Mouse (Mus musculus) adrenal gland, postnatal 36 days (tissue): Measurements from ENCODE around the gene Diaph3. TPM values are rescaled to one million over a fixed set of nuclear protein-coding genes. Genes with fewer than 3 reads are reported as not detected.

Experiments
- DNase-seq, 2 experiments: peaks; one replicate each; pipeline ENCODE4 v3.0.0; 2021; ENCODE audit warnings: mixed read lengths in 1 of 2
- total RNA-seq, 2 experiments: library from RNA; stranded (reverse); gene quantifications; 2 replicates each; pipeline ENCODE4 v1.2.3; 2021

Diaph3 gene
- total RNA-seq, 2 experiments from 2014 or later, result 2.4 to 5.0 TPM

DNA sequence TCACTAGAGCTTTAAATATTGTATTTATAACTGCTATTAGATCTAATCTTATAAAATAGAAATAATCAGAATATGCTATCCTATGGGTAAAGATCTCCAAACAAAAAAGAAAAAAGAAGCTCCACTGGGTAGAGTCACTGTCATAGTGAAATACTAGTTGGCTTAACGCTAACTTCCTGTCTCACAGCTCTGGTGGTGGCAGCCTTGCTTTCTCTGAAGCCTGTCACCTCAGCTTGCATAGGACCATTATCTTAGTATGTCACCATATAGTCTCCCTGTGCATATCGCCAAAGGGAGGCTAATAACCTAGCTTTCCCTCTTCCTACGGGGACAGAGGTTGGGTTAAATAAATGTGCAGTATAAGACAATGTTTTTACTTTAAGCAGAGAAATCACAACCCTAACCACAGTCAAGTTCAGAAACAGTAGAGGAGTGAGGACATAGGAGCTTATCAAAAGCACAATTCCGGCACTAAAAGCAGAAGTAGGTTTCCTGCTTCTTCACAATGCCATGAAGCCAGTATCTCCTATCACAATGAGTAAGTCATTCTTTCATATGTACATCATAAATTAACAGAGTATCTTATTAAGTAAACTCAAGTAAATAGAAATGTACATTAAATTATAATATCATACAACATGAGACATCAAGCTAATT is 293.8 kb downstream of the Diaph3 start:
- no peak for DNase-seq

DNA sequence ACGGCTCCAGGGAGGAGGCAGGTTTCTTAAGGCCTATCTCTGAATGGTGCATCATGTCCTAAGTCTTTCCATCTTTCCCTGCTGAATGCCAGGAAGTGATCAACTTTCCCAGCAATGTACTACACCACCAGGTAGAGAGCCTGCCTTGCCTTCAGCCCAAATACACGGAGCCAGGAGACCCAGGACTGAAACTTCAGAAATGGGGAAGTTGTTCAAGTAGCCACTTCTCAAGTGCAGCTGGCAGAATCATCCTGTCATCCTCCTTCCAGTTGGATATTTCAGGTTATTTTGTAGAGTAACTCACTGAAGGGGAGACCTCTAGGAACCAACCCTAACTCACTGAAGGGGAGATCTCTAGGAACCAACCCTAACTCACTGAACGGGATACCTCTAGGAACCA is 297.0 kb downstream of the Diaph3 start:
- DNase-seq, result no peak

DNA sequence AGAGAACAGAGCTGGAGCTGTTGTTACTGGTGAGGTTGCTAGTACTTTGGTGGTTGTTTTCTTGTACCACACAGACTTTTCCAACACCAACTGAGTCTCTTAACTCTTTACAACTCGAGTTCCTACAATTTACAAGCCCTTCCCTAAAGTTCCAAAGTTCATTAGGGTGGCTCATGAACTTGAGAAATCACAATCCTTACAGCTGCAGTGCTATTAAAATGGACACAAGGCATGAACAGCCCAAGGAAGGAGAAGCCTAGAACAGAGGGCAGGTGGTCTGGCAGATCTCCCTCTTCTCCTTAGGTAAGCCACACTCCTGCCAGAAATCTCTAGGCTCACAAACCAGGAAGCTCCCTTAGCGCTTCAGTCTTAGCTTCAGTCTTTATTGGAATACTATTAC is 303.4 kb downstream of the Diaph3 start:
- DNase-seq, result no peak

DNA sequence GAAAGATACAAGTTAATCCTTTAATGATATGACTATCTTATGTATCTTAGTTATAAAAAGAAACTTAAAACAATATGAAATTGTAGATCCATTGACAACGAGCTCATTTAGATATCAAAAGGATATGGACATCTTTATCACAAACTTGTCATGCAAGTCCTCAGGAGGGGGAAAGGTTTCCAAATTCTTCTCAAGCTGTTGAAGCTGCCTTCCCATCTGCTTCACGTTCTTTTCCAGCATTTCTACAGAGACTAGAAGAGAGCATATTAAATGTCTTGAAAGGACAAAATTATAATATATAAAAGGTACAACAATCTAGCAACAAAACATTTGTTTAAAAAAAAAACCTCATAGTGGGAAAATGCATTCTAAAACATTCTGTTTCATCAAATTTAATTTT is 306.2 kb downstream of the Diaph3 start:
- DNase-seq, result no peak

DNA sequence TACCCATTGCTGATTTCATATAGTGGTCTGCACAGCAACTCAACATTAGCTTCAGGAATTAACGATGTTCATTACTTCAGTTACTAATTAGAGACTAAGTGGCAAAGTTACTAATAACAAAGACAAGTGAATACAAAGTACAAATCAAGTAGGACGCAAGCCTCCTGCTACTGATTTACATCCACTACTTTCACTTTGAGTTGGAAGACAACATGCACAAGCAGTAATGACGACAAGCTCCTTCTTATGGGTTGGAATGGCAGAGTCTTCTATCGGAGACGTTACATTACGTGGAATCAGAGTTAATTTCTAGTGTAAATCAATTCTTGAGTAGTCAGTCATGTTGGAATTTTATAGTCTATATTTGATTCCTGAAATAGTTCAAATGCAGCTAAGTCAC is 306.8 kb downstream of the Diaph3 start:
- DNase-seq, result no peak

DNA sequence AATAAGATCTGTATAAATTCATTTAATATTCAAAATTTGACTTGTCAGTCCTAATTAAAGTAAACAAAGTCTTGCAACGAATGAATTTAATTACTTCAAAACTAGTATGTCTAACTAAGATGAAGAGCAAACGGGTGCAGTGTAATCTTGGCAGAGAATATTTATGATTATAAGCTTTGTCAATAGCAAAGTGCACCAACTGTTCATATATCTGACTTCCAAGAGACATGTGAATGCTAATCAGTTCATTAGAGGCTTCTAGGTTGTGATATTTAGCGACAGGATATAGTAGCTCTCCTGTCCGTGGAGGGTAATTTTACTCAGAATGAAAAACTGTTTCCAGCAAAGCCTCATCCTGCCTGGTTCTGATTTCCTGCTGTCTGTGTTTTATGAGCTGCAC is 308.0 kb downstream of the Diaph3 start:
- DNase-seq, result no peak

DNA sequence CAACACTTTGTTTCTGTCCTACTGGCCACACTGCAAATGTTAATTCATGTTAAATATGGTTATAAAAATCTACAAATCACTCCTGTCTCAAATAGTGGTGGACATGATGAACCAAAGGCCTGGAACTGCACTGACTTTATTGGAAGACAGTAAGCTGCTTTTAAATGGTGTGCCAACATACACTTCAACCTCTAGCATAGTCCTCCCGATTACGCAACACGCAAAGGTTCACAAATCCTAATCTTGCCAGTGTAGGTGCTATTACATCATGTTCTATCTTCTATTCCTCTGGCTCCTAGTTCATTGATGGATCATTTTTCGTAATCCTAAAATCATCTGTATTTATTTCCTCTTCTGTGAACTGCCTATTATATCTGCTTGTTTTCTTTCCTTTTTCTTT is 324.8 kb downstream of the Diaph3 start:
- no peak for DNase-seq

DNA sequence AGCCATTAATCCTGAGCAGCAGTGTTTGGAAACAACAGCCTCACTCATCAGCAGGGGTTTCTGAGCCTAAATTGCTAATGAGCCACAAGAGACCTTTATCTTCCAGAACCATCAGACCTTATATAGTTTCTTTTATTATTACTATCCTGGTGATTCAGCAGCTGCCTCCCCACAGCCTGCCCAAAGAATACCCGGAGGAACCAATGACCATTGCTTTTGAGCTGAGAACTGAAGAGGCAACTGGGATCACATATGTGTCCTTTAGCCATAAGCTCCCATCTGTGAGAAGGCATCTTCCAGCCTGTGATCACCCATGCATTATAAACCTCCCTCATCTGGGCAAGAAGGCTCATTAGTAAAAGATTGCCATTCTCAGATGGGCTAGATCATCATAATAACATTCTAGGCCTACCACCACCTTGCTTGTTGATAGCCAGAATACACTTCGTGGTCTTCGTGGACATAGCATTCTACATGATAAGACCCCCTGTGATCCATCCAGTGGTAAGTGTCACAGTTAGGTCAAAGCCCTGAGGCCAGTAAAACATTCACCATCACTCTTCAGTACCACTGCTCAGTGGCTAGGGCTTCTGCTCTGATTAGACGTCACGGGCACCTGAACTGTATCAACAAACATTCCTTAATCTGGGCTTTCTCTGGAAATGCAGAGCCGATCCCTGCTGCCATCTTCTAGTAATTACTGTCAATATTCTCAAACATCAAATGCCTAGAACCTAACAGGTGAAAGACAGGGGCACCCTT is 352.0 kb downstream of the Diaph3 start:
- DNase-seq, result no peak

DNA sequence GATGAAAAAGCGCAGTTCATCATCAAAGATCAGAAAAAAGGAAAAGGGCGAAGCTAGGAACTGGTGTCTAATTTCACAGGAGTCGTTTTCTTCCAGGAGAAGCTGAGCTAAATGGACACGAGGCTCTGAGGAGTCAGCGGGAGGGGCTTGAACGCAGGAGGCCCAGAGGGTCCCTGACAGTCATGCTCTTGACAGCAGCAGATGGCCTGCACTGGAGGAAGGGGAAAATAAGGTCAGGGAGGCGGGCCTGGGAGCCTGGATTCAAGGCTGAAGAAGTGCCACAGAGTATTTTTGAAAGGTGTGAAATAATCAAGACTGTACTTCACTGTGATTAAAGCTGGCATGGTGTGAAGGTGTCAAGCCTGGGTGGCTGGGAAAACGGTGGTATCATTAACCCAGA is 354.2 kb downstream of the Diaph3 start:
- no peak for DNase-seq

DNA sequence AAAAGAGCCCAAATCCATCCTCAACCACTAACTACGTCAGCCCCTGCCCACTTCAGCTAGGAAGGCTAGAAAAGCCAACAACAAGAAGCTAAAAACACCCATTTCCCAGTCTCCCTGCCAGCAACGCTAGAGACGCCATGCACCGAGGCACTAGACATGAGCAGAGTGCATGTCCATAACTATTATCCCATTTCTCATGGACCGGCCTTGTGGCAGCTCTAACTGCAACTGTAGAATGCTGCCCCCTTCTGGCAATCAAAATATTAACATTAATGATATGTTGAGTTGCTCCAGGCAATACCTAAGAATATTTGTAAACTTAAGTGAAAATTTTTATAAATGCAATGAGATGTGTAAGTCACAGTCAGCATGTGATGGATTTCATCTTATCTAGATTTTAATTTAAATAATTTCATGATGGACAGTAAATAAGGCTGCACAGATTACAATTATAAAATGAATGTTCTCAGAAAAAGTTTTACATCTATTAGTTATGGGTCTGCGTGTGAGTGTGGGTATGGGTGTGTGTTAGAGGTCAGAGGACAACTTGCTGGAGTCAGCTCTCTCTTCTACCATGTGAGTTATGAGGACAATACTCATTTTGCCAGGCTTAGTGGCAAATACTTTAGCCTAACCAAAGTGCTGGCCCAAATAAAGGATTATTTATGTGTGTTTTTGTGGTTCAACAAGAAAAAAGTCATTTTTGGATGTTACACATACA is 359.3 kb downstream of the Diaph3 start:
- DNase-seq, result peak; percentile 28 to 63

DNA sequence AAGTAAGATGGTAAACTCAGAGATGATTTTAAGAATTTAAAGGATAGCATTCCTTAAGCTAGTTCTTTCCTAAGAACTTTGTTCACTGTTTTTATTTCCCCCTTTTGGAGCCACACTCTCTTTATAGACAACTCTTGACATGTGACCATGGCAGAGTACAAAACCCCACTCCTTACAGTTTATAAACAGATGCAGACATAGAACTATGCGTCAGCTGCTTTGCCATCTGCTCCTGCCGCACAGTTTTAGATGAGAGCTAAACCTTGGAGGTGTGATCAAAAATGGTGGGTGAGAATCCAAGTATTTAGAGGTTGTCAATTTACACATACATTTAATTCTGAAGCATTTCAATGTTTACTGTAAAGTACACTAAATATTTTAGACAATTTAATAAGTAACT is 367.7 kb downstream of the Diaph3 start:
- DNase-seq, result no peak

DNA sequence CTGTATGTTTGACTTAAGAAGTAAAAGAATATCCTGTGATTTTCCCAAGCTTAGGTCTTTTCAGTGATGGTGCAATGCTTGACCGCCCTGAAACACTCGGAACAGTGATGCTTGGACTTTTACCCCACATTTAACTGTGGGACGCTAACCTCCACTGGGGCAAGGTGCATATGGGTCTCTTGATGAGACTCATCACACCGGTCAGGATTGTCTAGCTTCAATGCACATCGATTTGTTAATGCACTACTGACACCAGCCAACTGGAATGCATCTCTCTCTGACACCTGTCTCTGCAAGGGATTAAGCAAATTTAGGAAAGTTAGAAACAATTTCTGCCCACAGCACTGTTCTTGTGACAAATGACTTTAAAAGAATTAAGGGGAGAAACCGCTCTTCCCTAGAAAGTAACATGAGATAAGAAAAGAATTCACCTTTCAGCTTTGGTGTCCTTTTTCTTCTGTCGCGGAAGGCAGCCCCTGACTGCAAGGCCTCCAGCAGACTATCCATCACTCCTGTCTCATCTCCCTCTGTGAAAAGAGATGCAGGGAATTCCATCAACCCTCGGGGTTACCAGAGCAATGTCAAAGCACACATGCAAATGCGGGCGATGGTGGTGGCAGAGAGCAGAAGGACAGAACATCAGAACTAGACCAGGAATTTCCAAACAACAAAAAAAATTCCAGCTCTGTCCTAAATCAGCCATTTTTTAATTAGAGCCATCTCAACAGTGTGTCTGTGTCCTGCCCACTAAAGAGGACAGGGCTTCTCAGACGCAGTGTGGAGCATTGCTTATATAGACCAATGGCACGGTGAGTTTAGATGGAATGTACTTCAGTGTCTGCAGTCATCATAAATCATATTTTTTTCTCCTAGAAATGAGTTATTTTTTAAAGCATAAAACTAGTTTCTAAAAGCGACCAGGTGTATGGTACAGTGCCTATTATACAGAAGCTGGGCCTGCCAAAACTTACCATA is 368.6 kb downstream of the Diaph3 start:
- DNase-seq, result peak in 1 of 2 experiments; percentile 4

DNA sequence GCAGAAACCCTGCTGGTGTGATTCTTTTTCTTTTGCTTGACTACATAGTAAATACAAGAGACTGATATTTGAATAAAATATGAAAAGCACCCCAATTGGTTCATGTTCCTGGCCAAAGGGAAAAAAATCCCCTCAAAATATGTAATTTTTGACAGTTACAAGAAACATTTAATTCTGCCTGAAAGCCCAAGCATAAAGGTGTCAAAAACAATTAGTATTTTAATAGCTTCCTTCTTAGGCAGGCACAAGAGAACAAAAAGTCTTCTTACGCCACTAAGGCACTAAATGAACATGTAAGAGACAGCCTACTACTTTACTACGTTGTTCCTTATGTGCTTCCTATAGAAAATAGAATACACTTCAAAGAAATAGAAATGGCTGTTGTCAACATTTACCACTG is 376.7 kb downstream of the Diaph3 start:
- DNase-seq, result no peak

DNA sequence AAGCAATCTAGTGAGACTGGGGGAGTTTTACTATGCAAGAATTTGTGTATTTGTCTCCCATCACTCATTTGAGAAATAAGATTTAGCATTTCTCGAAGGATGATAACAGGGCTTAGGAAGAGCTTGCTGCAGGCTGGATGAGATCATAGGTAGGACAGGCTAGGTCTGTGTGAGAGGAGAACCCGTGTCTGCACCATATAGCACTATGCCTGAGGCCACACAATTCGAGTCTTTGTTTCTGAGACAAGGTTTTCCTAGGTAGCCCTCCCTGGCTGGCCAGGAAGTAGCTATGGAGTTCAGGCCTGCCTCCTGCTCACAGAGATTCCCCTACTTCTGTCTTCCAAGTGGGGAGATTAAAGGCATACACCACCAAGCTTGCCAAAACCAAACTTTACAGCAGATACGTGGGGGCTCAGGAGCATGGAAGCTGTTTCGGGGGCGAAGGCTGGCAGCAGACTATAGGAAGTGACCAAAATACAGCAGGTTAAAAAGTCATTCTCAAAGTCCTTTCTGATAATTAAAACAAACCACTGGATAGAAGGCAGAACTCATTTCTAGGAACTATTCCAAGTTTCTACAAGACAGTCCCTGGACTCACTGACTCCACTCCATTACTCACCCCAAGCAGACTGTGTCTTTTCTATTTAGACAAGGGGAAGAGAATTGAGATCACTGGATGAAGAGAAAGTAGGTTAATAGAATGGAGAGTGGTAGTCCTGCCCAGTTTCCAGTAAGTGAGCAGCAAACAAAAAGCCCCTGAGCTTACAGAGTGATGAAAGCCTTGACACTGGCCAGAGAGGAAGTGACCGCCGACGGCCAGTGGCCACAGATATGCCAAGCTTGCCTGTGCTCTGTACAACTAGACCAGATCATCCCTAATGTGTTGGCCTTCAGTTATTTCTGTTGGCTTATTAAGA is 383.2 kb downstream of the Diaph3 start:
- DNase-seq, result no peak

DNA sequence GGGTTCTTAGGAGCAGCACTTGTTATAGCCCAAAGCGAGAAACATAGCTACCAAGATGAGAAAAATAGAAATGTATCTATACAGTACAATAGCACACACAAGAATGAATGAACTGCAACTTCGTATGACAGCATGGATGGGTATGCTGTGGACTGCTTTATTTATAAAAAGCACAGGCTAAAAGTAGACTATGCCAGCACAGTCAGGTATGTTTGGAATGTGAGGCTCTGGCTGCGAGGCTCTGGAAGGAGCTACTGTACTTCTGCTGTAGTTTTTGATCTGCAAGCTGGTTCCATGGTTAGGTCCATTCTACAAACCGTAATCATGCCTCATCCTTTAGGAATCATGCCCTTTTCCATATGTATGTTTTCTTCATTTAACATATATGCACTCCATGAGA is 383.9 kb downstream of the Diaph3 start:
- DNase-seq, result no peak

DNA sequence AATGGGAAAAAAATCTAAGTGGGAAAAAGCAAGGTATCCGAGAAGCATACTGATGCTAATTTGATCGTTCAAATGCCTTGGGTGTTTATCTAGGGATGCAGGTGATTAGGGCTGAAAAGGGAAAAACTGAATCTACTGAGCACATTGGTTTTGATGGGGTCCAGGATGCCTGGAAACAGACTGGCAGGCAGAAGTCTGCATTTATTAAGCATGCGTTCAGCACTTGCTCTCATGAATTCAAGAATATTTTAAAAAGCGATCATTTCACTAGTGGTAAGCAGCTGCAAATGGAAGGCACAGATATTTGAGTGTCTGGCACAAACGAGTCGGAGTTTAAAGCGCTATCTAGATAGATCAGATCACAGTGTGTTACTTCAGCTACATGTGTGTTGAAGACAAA is 390.7 kb downstream of the Diaph3 start:
- no peak for DNase-seq

DNA sequence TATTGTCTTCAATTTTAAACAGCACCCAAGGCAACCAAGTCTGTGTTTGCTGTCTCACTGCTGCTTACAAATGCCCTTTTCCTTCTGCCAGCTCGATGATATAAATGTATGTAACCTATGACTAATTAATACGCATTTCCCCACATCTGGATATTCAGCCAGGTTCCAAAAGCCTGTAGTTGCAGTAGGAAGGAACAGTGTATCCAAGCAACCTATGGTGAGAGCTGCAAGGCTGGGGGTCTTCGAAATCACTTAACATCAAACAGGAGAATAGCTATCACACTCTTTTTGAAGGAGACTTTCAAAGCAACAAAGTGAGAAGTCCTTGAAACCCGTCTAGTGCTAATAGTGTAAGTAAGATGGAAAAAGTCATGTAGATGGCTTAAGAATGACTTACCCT is 391.6 kb downstream of the Diaph3 start:
- no peak for DNase-seq

DNA sequence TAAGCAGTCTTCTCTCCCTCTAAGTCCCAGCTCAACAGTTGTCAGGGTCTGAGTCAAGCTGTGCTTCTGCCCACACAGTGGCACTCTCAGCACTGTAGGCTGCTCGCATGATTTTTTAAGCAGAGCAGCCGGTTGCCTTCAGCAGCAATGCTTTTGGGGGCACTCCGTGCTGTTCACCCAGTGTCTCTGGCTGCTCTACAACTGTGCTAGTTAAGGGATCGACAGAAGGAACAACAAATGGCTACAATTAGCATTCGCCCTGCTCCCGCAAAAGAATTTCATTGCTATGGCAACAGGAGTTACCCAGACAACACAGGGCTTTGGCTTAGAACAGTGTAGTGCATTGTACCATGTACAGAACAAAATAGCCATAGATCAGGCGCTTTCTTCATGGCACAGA is 392.2 kb downstream of the Diaph3 start:
- DNase-seq, result peak in 1 of 2 experiments; percentile 8

DNA sequence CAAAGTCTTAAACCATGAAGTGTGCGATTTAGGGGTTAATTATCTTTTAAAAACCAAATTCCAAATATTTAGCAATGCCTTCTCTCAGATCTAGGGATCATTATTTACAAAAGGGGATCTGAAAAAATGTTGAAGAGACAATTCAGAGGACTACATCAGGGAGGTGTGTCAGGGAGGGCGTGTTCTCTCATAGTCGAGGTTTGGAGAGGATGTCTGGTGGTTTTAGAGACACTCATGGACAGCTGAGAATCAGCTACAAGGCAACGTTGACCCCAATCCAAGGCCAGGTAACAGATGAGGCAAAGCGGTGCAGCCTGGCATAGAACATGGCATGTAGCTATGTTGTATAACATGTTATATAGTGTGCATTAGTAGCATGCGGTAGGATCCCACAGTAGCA is 396.5 kb downstream of the Diaph3 start:
- no peak for DNase-seq

DNA sequence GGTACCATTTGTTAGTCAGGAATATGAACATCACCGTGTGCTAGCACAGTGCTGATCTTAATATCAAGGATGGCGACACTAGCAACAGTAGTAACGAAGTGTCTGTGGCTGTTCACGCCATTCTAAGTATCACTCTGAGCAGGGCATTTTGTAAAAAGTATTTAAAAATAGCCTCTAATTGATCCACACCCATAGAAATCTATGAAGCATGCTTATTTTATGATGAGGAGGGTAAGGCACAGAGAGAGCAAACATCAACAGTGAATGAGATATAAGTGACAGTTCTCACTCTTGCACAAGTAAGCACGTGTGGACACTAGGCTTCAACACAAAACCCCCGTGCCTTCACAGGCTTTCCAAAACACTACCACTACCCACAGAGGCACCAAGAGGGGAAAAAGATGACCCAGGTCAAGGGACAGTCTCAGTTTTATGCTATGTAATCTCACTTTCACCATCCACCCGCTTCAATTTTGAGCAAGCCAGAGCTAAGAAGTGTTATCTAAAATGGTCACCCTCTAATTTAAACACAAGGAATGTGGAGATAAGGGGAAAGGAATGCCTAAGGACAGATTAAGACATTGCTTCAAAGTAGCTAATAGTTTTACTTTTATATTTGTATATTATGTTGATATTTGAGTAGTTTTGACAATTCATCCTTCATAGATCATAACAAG is 399.0 kb downstream of the Diaph3 start:
- DNase-seq, result no peak
